Mouse (Mus musculus) neural tube, embryonic 11.5 days (tissue): ENCODE measurements around the gene Camk2d. TPM values are rescaled to one million over a fixed set of nuclear protein-coding genes. Genes with fewer than 3 reads are reported as not detected.

Source experiments
- ATAC-seq: fragments of 200-750 bp; cut with Nextera tagmentation; 2 replicates; pipeline ENCODE4 v1.8.0; 2017; ENCODE audit warnings: moderate number of reproducible peaks, mild to moderate bottlenecking, moderate TSS enrichment, moderate library complexity; ENCODE audit not compliant: insufficient read depth, low FRiP score, low TSS enrichment
- DNase-seq: peaks from one replicate; pipeline ENCODE4 v3.0.0-alpha.2; 2015; ENCODE audit warnings: low spot score
- H3K27ac ChIP-seq: fragments of 300-500 bp; sonication (generic); 2 replicates; pipeline ENCODE4 v1.5.1; 2014; ENCODE audit warnings: low read depth, mild to moderate bottlenecking, low read length
- H3K27me3 ChIP-seq: fragments of 300-500 bp; sonication (generic); 2 replicates; pipeline ENCODE4 v1.6.1; 2014; ENCODE audit warnings: mild to moderate bottlenecking, low read length, mixed read lengths; ENCODE audit not compliant: control insufficient read depth, insufficient read depth
- H3K36me3 ChIP-seq: fragments of 300-500 bp; sonication (generic); 2 replicates; pipeline ENCODE4 v1.6.1; 2014; ENCODE audit warnings: mild to moderate bottlenecking, low read length, moderate library complexity, mixed read lengths; ENCODE audit not compliant: control insufficient read depth, insufficient read depth
- H3K4me1 ChIP-seq: fragments of 300-500 bp; sonication (generic); 2 replicates; pipeline ENCODE4 v1.6.1; 2014; ENCODE audit warnings: low read length, mixed read lengths; ENCODE audit not compliant: control insufficient read depth, insufficient read depth
- H3K4me2 ChIP-seq: fragments of 300-500 bp; sonication (generic); 2 replicates; pipeline ENCODE4 v1.6.1; 2014; ENCODE audit warnings: low read depth, mild to moderate bottlenecking, moderate library complexity
- H3K4me3 ChIP-seq: fragments of 300-500 bp; sonication (generic); 2 replicates; pipeline ENCODE4 v1.5.1; 2014; ENCODE audit warnings: low read depth, low read length
- H3K9ac ChIP-seq: fragments of 300-500 bp; sonication (generic); 2 replicates; pipeline ENCODE4 v1.6.1; 2014; ENCODE audit warnings: mild to moderate bottlenecking, low read length
- H3K9me3 ChIP-seq: fragments of 300-500 bp; sonication (generic); 2 replicates; pipeline ENCODE4 v1.6.1; 2016; ENCODE audit warnings: low read length; ENCODE audit not compliant: control insufficient read depth
- WGBS: fragments of 180-500 bp; shearing (Covaris S2); extraction: QIAGEN DNeasy Blood & Tissue Kit; methylation state at CpG from one replicate; pipeline ENCODE4 v1.1.7; 2014; 5-methylcytosine and 5-hydroxymethylcytosine counted together
- polyA plus RNA-seq: library from polyadenylated mRNA; unstranded; fragments of >200 nt; fragmentation: Nextera tagmentation; extraction: Ambion mirVana; gene quantifications from 2 replicates; pipeline ENCODE4 v1.2.1, GENCODE M21; 2014

Camk2d gene
- polyA plus RNA-seq, 1 experiment from 2014 or later: 21.4 TPM

- no peaks in the 10 kb centered on the region for H3K36me3 ChIP-seq
- H3K4me1 ChIP-seq: no peaks in the 10 kb centered on the region
- no peaks in the 10 kb centered on the region for H3K9me3 ChIP-seq
- H3K9ac ChIP-seq: no peak overlapping the region
- DNase-seq (no peak), ATAC-seq (no peak)
- no peak overlapping the region for H3K4me2 ChIP-seq
- no peak overlapping the region for H3K27ac ChIP-seq
- WGBS: 78% methylated on average over 6 of the region's 6 CpGs
- no peaks in the 10 kb centered on the region for H3K27me3 ChIP-seq
- no peak overlapping the region for H3K4me3 ChIP-seq
Observed at GRCm38 (mm10) chr3:126650747-126651146, 54.6 kb downstream of the Camk2d start.

DNA sequence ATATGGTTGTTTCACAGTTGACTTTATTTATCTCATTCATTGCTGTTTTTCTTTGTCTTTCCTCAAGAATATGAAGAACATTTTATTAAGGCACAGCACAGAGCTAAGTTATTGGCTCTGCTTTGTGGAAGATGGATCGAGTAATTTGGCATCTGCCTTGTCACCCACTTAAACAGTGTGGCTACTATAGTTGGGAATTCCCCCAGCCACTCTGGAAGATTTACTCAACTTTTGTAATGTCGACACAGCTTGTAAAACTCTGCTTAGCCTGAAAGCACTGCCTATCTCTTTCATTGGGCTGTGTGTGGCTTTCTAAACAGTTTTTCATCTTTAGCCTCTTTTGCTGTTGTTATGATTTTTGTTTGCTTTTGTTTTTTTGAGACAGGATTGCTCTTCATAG, 56.3 kb downstream of the Camk2d start:
- ATAC-seq: no peak
- Histone ChIP-seq H3K36me3 (no peaks in the 10 kb centered on the region), H3K4me3 (no peak overlapping the region), H3K27ac (no peak overlapping the region), H3K9ac (no peak overlapping the region), H3K4me2 (no peak overlapping the region), H3K4me1 (no peaks in the 10 kb centered on the region), H3K27me3 (no peaks in the 10 kb centered on the region), H3K9me3 (no peaks in the 10 kb centered on the region)
- DNase-seq: no peak
- WGBS: 74% methylated on average over 2 of the region's 2 CpGs

DNA sequence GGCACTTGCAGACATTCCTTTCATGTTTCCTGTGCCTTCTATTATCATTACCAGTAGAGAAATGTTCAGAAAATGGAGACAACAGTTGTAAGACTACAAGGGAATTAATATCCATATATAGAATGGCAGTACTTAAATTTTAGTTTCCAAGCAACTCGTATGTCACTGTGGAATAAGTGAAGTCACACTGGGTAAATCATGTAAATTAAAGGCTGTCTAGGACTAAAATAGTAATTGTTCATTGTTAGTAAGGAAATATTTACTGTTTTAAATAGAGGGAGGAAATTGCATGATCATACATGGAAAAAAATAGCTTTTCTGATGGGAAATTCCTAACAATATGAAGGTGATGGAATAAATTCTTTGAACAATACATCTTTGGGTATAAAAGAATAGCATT, 57.0 kb downstream of the Camk2d start:
- DNase-seq (no peak), ATAC-seq (no peak)
- Histone ChIP-seq H3K27me3 (no peaks in the 10 kb centered on the region), H3K4me3 (no peak overlapping the region), H3K4me2 (no peak overlapping the region), H3K27ac (no peak overlapping the region), H3K9me3 (no peaks in the 10 kb centered on the region), H3K36me3 (no peaks in the 10 kb centered on the region), H3K4me1 (no peaks in the 10 kb centered on the region), H3K9ac (no peak overlapping the region)
- WGBS: 85% methylated on average over 1 of the region's 1 CpGs

- Histone ChIP-seq H3K4me3 (no peak overlapping the region), H3K4me1 (no peaks in the 10 kb centered on the region), H3K4me2 (no peak overlapping the region), H3K9me3 (no peaks in the 10 kb centered on the region), H3K27ac (no peak overlapping the region), H3K9ac (no peak overlapping the region), H3K27me3 (no peaks in the 10 kb centered on the region), H3K36me3 (no peaks in the 10 kb centered on the region)
- no peak for DNase-seq
- ATAC-seq: no peak
- WGBS: 57% methylated on average over 3 of the region's 3 CpGs
Observed at GRCm38 (mm10) chr3:126656173-126656572, 60.1 kb downstream of the Camk2d start.

DNA sequence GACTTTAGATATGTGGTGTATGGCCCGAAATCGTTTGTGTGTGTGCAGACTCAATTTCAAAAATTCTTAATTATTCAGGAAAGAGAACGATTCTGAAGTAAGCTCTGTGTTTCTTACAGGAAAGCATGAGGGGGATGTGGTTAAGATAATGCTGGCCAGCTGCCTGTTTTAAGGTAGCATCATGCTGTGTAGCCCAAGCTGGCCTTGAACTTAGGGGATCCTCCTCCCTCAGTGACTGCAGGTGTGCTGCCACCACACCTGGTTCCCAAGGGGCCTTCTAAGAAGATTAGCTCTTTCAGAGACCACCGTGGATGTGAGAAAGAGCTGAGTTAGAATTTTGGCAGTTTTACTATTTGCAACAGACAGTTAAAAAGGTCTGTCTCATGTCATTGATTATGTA, 61.8 kb downstream of the Camk2d start:
- H3K9ac ChIP-seq: no peak overlapping the region
- no peak overlapping the region for H3K27ac ChIP-seq
- 69% methylated on average over 4 of the region's 4 CpGs for WGBS
- no peak overlapping the region for H3K4me3 ChIP-seq
- ATAC-seq (no peak), DNase-seq (no peak)
- no peak overlapping the region for H3K4me2 ChIP-seq
- no peaks in the 10 kb centered on the region for H3K36me3 ChIP-seq
- H3K9me3 ChIP-seq: no peaks in the 10 kb centered on the region
- no peaks in the 10 kb centered on the region for H3K4me1 ChIP-seq
- H3K27me3 ChIP-seq: no peaks in the 10 kb centered on the region

GRCm38 (mm10) chr3:126658791-126659190, 62.7 kb downstream of the Camk2d start:
- Histone ChIP-seq H3K4me3 (no peak overlapping the region), H3K27ac (no peak overlapping the region), H3K4me2 (no peak overlapping the region), H3K36me3 (no peaks in the 10 kb centered on the region), H3K9ac (no peak overlapping the region), H3K4me1 (no peaks in the 10 kb centered on the region), H3K27me3 (no peaks in the 10 kb centered on the region), H3K9me3 (no peaks in the 10 kb centered on the region)
- DNase-seq (no peak), ATAC-seq (no peak)
- WGBS: 79% methylated on average over 10 of the region's 10 CpGs

GRCm38 (mm10) chr3:126659235-126659634, 63.1 kb downstream of the Camk2d start:
- WGBS: 90% methylated on average over 8 of the region's 8 CpGs
- ATAC-seq: no peak
- no peak overlapping the region for H3K9ac ChIP-seq
- DNase-seq: no peak
- H3K36me3 ChIP-seq: no peaks in the 10 kb centered on the region
- H3K4me2 ChIP-seq: no peak overlapping the region
- no peak overlapping the region for H3K27ac ChIP-seq
- no peaks in the 10 kb centered on the region for H3K9me3 ChIP-seq
- no peaks in the 10 kb centered on the region for H3K4me1 ChIP-seq
- no peak overlapping the region for H3K4me3 ChIP-seq
- no peaks in the 10 kb centered on the region for H3K27me3 ChIP-seq

- H3K9me3 ChIP-seq: no peaks in the 10 kb centered on the region
- H3K36me3 ChIP-seq: no peaks in the 10 kb centered on the region
- no peak for ATAC-seq
- H3K4me2 ChIP-seq: no peak overlapping the region
- H3K9ac ChIP-seq: no peak overlapping the region
- H3K4me1 ChIP-seq: no peaks in the 10 kb centered on the region
- WGBS: 80% methylated on average over 8 of the region's 8 CpGs
- no peak overlapping the region for H3K4me3 ChIP-seq
- no peak overlapping the region for H3K27ac ChIP-seq
- no peak for DNase-seq
- no peaks in the 10 kb centered on the region for H3K27me3 ChIP-seq
Observed at GRCm38 (mm10) chr3:126659832-126660564, 63.9 kb downstream of the Camk2d start.

DNA sequence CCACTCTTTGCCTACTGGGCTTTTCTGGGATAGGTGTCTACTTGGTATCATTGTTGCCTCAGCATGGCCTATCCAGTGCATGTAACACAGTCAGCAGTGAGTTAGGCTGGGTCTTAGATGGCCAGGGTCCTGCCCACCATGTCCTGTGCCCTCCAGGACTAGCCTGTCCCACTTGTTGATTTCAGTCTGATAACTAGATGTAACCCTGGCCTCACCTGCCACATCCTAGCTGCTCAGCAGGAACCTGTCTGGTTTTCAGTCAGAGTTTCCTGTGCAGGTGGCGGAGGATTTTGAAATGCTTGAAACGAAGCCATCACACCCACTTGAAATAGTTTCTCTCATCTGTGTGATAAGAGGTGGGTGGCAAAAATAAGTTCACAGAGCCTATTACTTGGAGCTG, 64.5 kb downstream of the Camk2d start:
- no peak for DNase-seq
- Histone ChIP-seq H3K4me2 (no peak overlapping the region), H3K27ac (no peak overlapping the region), H3K27me3 (no peaks in the 10 kb centered on the region), H3K36me3 (no peaks in the 10 kb centered on the region), H3K9ac (no peak overlapping the region), H3K4me3 (no peak overlapping the region), H3K9me3 (no peaks in the 10 kb centered on the region), H3K4me1 (no peaks in the 10 kb centered on the region)
- ATAC-seq: no peak
- 92% methylated on average over 2 of the region's 2 CpGs for WGBS
